Mouse (Mus musculus) cerebellum, postnatal 14 days (tissue): ENCODE results near the gene Tbc1d7.

Source experiments
- DNase-seq, 2 experiments: peaks; one replicate each; pipeline ENCODE4 v3.0.0; 2021; ENCODE audit warnings: mixed read lengths in 2 of 2

Tbc1d7 gene

DNA sequence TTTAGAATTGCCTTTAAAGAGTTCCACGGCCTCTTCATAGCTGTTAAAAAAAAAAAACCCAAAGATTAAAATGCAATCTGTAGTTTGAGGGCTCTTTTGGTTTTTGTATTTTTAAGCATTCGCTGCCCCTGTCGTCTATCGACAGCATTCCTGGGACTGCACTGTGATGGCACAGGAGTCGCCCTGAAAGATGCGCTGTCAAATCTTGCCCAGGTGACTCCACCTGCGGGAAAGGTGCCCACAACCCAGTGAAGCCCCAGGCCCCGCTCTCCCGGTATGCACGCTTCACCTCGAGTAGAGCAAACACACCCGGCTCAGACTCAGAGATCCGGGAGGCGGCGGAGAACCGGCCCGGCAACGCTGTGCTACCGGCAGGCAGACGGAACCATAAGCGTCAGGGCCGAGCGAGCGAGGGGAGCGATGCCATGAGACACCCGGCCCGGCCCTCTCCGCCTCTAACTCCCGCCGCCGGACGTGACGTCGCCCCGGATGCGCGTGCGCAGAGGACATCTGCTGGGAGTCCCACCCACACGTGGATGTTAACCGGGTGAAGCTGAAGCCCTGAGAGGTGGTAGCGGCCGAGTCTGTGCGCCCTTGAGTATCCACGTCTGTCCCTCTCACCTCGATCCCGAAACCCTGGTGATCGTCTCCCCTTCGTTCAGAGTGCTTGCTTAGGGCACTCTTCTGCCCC, at the start of gene Tbc1d7:
Gene Tbc1d7, minus strand, starts transcription at position 482 of the 691 bp plus-strand sequence.
- peak; percentile 99 to 100 for DNase-seq

DNA sequence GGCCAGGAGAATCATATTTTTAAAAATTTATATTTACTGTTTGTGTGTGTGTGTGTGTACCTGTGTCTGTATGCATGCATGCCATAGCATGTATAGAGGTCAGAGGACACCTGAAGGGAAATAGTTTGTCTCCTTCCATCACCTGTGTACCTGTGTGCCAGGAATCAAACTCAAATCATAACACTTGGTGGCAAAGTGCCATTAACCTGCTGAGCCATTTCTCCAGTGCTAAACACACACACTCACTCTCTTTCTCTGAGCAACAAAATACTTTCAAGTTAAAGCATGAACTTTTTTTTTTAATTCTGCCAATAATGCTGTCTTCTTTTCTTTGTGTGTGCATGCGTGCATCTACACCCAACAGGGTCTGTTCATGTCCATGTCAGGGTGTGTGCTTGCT, 49.3 kb upstream of the Tbc1d7 start:
- peak; percentile 46 to 47 for DNase-seq

GRCm38 (mm10) chr13:43218764-43219163, 47.5 kb upstream of the Tbc1d7 start:
- DNase-seq, result peak in 1 of 2 experiments; percentile 43

- no peak for DNase-seq
Measured at GRCm38 (mm10) chr13:43218284-43218683, 47.0 kb upstream of the Tbc1d7 start.

DNA sequence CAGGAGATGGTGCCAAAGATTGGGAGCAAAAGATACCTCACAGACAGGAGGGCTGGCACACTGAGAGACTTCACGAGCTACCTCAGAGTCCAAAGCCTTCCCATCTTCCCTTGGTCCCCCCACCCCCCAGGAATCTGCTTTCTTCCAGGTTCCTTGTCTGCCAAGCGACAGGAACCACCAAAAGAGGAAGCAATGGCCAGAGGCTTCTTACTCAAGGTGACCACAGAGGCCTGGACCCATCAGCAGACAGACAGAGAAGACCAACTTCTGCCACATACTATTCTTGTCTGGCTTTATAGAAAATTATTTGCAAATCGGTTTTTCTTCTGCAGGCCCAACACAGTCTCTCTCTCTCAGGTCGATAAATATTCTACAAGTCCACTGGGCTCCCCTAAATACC, 46.4 kb upstream of the Tbc1d7 start:
- no peak for DNase-seq

DNA sequence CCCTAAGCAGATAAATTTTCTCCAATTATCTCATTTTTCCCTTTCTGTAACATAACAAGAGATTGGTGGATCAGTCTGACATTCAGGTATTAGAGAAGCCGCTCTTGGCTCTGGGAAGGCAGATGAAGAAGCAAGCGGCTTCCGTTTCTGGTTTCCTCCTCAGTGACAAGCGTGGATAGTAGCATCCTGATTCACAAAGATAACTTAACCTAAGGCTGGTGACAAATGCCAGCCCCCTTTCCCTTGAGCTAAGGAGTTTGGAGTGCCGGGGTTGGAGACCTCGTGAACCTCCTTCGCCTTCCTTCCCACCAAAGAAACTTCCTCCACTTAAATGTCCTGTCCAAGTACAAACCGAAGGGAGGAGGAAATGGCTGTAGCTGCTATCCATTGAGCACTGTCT, 45.8 kb upstream of the Tbc1d7 start:
- no peak for DNase-seq

DNA sequence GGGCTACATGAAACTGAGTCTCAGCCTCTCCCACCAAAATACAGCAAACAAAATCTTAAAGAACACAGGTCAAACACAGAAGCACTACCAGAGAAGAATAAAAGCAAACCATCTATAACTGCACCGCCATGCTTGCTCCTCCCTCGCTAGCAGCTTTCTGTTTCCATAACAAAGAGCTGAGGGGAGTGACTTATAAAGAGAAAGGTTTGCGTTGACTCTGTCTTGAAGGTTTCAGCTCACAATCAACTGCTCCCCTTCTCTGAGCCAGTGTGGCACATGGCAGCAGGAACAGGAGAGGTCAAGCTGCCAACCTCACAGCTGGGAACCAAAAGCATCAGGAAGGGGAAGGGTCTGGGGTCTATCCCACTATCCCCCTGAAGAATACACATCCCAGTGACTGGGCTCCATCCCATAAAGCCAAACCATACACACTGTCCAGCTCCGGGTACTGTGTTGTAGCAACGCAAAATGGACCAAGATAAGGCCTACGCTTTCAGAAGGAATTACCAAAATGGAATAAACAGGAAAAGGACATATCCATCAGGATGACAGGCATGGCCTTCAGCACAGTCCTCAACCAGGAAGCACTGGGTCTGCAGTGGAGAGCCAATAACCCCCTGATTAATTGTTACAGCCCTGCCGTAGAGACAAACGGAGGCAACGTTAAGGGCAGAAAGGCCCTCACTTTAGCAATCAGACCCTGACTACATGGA, 44.8 kb upstream of the Tbc1d7 start:
- no peak for DNase-seq

DNA sequence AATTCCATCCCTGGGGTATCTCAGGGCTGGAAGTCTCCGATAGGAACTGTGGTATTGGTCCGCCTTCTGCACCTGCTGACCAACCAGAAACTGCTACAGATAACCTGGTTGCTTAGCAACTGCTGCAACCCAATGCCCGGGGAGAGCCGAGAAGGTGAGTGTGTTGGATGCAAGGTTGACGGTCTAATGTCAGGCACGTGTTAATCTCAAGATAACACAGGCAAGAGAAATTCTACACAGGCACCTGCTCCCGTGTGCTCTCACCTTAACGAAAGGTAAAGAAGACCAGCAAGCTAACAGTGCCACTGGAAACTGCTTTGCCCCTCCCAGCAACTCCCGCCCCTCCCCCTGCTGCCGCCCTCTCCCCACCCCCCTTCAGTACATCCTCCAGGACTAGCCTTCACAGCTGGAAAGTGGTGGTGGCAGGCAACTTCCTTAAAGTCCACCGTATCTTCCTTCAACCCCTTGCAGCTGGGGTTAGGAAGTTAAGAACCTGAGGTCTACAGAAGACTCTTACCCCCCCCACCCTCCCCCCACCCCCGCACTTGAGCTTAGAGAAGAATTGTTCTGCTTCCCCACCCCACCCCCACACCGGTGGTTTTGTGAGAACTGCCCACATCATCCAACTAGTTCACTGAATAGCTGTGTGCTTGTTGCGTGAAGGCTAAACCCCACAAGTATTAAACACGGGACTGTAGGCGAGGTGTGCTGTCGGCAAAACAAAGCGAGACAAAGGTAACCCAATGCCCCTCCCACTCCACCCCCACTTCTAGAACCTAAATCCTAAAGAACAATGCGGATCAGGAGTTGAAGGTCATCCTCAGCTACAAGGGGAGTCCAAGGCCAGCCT, 44.1 kb upstream of the Tbc1d7 start:
- peak; percentile 42 to 47 for DNase-seq

DNA sequence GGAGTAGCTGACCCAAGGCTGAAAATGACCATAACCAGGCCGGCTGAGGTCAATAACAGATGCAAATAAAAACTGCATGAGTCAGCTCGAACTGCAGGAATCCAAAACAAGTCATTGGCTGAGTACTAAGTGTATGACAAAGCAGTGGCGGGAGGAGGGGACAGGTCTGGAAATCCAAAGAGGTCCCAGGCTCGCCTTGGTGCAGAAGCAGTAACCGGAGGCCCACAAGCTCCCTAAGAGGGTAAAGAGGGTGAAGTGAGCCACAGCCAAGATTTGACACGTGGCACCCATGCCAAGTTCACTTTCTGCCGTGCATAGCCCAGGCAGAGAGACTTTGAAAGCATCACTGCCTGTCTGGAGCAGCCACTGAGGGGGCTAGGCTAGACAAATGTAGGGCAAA, 41.0 kb upstream of the Tbc1d7 start:
- DNase-seq, result no peak

DNA sequence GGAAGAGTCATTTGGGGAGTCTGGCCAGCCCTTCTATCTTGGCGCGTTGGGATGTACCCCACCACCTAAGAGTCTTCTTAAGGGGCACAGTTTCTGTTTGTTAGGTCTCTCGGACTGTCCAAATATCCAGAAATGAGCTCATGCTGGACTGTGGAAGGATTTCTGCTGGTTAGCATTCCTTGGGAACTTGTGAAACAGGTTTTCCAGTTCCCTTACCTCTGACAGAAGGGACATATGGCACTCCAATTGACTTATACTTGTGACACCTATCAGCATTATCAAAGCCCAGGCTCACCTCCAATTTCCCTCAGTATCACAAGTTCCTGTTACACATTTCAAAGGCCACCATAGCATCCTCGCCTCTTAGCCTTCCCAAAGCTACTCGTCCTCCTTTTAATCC, 39.7 kb upstream of the Tbc1d7 start:
- no peak for DNase-seq

GRCm38 (mm10) chr13:43209560-43209959, 38.3 kb upstream of the Tbc1d7 start:
- no peak for DNase-seq

- no peak for DNase-seq
Measured at GRCm38 (mm10) chr13:43208914-43209439, 37.7 kb upstream of the Tbc1d7 start.

DNA sequence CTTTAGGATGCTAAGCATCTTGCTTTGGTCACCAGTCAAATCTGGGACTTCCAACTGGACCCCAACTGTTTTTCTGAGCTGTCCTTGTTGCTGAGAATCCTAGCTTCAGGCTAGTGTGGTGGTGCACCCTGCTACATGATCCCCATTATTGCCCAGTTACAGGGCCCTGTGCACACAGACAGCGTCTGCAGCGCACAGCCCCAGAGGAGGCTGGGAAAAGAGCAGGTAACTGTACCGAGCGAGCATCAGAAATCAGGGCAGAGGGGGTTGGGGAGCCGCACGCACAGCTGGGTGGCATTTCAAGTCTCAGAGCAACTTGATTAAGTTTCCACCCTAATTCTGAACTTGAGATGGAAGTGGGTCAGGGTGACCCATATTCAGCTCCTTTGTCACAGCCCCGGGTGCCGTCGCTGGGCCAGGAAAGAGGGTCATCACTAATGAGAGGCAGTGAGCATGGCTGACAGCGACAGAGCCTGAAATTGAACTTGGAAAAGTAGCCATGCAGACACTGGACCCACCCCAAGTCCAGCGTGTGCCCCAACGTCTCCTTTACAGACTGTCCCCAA, 34.9 kb upstream of the Tbc1d7 start:
- peak in 1 of 2 experiments; percentile 34 for DNase-seq

- peak; percentile 67 for DNase-seq
Measured at GRCm38 (mm10) chr13:43203641-43204040, 32.3 kb upstream of the Tbc1d7 start.

- peak; percentile 51 to 54 for DNase-seq
Measured at GRCm38 (mm10) chr13:43203234-43203633, 31.9 kb upstream of the Tbc1d7 start.

GRCm38 (mm10) chr13:43202351-43202750, 31.1 kb upstream of the Tbc1d7 start:
- DNase-seq, result no peak

- DNase-seq, result peak; percentile 61 to 77
Measured at GRCm38 (mm10) chr13:43201033-43201432, 29.7 kb upstream of the Tbc1d7 start.

- DNase-seq, result peak in 1 of 2 experiments; percentile 29
Measured at GRCm38 (mm10) chr13:43200473-43200872, 29.2 kb upstream of the Tbc1d7 start.

DNA sequence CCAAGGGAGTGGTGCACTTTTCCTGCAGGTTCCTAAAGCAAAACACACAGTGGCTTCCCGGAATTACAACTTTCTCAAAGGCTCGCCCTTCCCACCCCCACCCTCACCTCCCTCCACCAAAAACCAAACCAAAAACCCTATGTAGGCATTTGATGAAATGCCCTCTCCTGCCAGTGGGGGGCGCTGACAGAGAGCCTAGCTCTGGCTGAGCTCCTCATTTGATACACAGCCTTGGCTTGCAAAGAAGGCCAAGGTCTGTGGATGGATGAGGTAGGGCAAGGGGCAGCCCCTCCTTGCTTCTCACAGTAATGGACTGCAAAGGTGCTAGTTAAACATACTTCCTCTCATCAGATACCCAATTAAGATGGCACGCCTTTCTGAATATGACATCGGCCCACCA, 28.4 kb upstream of the Tbc1d7 start:
- DNase-seq, result peak; percentile 56 to 82

GRCm38 (mm10) chr13:43199282-43199681, 28.0 kb upstream of the Tbc1d7 start:
- DNase-seq, result no peak

- no peak for DNase-seq
Measured at GRCm38 (mm10) chr13:43197187-43197586, 25.9 kb upstream of the Tbc1d7 start.

GRCm38 (mm10) chr13:43196000-43196399, 24.7 kb upstream of the Tbc1d7 start:
- peak in 1 of 2 experiments; percentile 35 for DNase-seq

- DNase-seq, result peak; percentile 69 to 70
Measured at GRCm38 (mm10) chr13:43193932-43194331, 22.6 kb upstream of the Tbc1d7 start.
